In the genomic region with DNA sequence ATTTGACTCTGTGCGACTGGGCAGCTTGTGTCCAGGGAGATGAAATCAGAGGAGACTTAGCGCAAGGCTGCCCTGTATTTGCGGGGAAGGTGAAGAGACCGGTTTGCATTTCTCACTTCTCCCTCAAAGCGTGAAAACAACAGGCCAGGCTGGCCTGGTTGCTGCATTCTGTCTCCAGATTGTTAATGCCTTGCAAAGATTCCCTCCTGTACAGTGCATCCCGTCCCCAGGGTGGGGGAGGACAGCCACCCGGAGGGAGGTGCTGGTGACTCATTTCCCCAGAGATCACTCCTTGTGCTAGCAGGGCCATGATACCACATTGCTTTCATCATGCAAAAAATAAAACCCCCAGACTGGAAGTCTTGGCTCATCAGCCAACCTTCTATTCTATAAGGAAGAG, we compare ENCODE assay signal across 15 mouse cellular contexts. TPM values are rescaled to one million over a fixed set of nuclear protein-coding genes. Genes with fewer than 3 reads are reported as not detected.
A peak's percentile ranks its signal among the peaks of the same experiment; 100 is the strongest.
DNase-seq lines count a peak whose midpoint lies in the region; ATAC-seq and TF ChIP-seq lines count a peak whose summit lies in the region.
"Had no signal": no experiment of that assay in that cellular context is flagged by ENCODE, and none has a peak within 500 bp of the region (broad histone marks: within the 10 kb centered on the region; RNA-seq: fewer than 3 reads in every experiment).

No protein-coding gene starts in this region.

- H3K79me3 ChIP-seq in C2C12 (ENCODE audit: low read depth) = no peaks in the 10 kb centered on the region

- H3K79me2 ChIP-seq in C2C12 (ENCODE audit: control insufficient read depth, insufficient read depth) = no peaks in the 10 kb centered on the region

- H3K27me3 ChIP-seq in C2C12 (ENCODE audit: control insufficient read depth, insufficient read depth, insufficient read length) = no peaks in the 10 kb centered on the region
- H3K27me3 ChIP-seq in kidney, embryonic 14.5 days (ENCODE audit: control insufficient read depth, insufficient read depth, low read length) = no peaks in the 10 kb centered on the region
- H3K27me3 ChIP-seq: lung, embryonic 15.5 days had no signal

- H3ac ChIP-seq in C2C12 (ENCODE audit: control insufficient read depth, insufficient read length, low read depth) = peak overlapping the region; percentile 22

- no peak overlapping the region for H3K4me2 ChIP-seq in kidney, embryonic 14.5 days (replicated peaks; ENCODE audit: low read depth, low read length)
- H3K4me2 ChIP-seq: limb, embryonic 15.5 days; lung, embryonic 15.5 days had no signal

- DNase-seq in lung, postnatal 14 days = peak; percentile 20
- no peak for DNase-seq in lung, postnatal 36 days
- DNase-seq in 416B (ENCODE audit: low read depth) = peak; percentile 93
- peak; percentile 80 for DNase-seq in brain, adult 2 months (ENCODE audit: low read depth, low spot score)
- no peak for DNase-seq in spleen, adult 12 weeks (ENCODE audit: low spot score)
- DNase-seq: kidney, postnatal 36 days; thymus, adult 2 months had no signal

- H3K4me1 ChIP-seq in kidney, embryonic 14.5 days (ENCODE audit: control insufficient read depth, insufficient read depth, low read length) = 0 out of 2 replicates have a peak, but pooled peaks cover 8% of the 10 kb centered on the region

- no peak for TF ChIP-seq CTCF in C2C12 (IDR thresholded peaks at IDR 0.05; ENCODE audit: control insufficient read depth, insufficient read depth, insufficient read length)

- 42% methylated on average over 7 of the region's 7 CpGs for WGBS in kidney, embryonic 14.5 days

- H3K36me3 ChIP-seq in C2C12 (ENCODE audit: control insufficient read depth, insufficient read depth) = no peaks in the 10 kb centered on the region
- no peaks in the 10 kb centered on the region for H3K36me3 ChIP-seq in kidney, embryonic 14.5 days (ENCODE audit: control insufficient read depth, insufficient read depth, low read length)
- H3K36me3 ChIP-seq: limb, embryonic 15.5 days; lung, embryonic 15.5 days had no signal

- no peak overlapping the region for H3K9ac ChIP-seq in kidney, embryonic 14.5 days (ENCODE audit: low read depth, low read length)
- H3K9ac ChIP-seq: limb, embryonic 15.5 days; lung, embryonic 15.5 days had no signal

- no peak overlapping the region for H3K4me3 ChIP-seq in C2C12 (ENCODE audit: insufficient read depth, poor library complexity, severe bottlenecking)
- H3K4me3 ChIP-seq in kidney, embryonic 14.5 days (ENCODE audit: low read length) = no peak overlapping the region
- H3K4me3 ChIP-seq: limb, embryonic 15.5 days; lung, embryonic 15.5 days had no signal

- H3K27ac ChIP-seq in kidney, embryonic 14.5 days (ENCODE audit: low read depth, low read length) = no peak overlapping the region
- H3K27ac ChIP-seq: limb, embryonic 15.5 days; lung, embryonic 15.5 days had no signal

- ATAC-seq in kidney, embryonic 14.5 days (ENCODE audit: low FRiP score, low TSS enrichment) = no peak
- ATAC-seq: inflammation-experienced regulatory T-cells, adult 6 months had no signal

- no peaks in the 10 kb centered on the region for H3K9me3 ChIP-seq in kidney, embryonic 14.5 days (ENCODE audit: control insufficient read depth, low read length)
- H3K9me3 ChIP-seq: limb, embryonic 15.5 days; lung, embryonic 15.5 days had no signal

TF ChIP-seq in C2C12, 6 proteins besides CTCF, POLR2A, EP300 and RAD21:
- peak; percentile 68 for TF ChIP-seq FOSL1 (IDR thresholded peaks at IDR 0.05; ENCODE audit: insufficient read depth, low read length, poor library complexity, severe bottlenecking)
- no peak for TF ChIP-seq MYOG (IDR thresholded peaks at IDR 0.05; ENCODE audit: control insufficient read depth, extremely low read depth, insufficient read length)
- peak; percentile 86 for TF ChIP-seq MAX (IDR thresholded peaks at IDR 0.05)
- peak; percentile 44 for TF ChIP-seq MYOD1 (IDR thresholded peaks at IDR 0.05; ENCODE audit: control insufficient read depth, insufficient read length, low read depth)
- TF ChIP-seq CEBPB (IDR thresholded peaks at IDR 0.05; ENCODE audit: low read depth) = peak; percentile 56
- no peak for TF ChIP-seq USF1 (IDR thresholded peaks at IDR 0.05; ENCODE audit: low read depth)

RNA-seq across cellular contexts. Expression of gene Tex35, which starts 33.5 kb away (rescaled TPM):
- not detected for polyA plus RNA-seq in C2C12 (2012; fragmentation: generic; extraction: Trizol)
- not detected in 2 replicates for polyA plus RNA-seq in kidney, embryonic 14.5 days (2014; fragmentation: Nextera tagmentation; extraction: Ambion mirVana)
- polyA plus RNA-seq: cortical plate, adult 2 months; heart, embryonic 16.5 days; limb, embryonic 15.5 days; lung, embryonic 15.5 days; small intestine, adult 2 months had no signal

Comparison
In these comparisons a context has a peak if more than half of its experiments do, and no peak if none do; other contexts are left out.
1. DNase-seq: peak in lung, postnatal 14 days (single experiment), 416B (single experiment) and brain, adult 2 months (single experiment); none in lung, postnatal 36 days (single experiment) and spleen, adult 12 weeks (single experiment).